Mouse (Mus musculus): ENCODE data around the gene Mrpl40. TPM values are rescaled to one million over a fixed set of nuclear protein-coding genes. Genes with fewer than 3 reads are reported as not detected.
"Not testable (repeated sequence)": the region's sequence is repeated elsewhere in the genome, so short reads cannot be mapped to it uniquely, and the experiment has no call there.

Gene Mrpl40
- polyA plus RNA-seq (2015; fragmentation: Nextera tagmentation; extraction: Ambion mirVana): 97.9 and 98.4 TPM in 2 replicates

DNA sequence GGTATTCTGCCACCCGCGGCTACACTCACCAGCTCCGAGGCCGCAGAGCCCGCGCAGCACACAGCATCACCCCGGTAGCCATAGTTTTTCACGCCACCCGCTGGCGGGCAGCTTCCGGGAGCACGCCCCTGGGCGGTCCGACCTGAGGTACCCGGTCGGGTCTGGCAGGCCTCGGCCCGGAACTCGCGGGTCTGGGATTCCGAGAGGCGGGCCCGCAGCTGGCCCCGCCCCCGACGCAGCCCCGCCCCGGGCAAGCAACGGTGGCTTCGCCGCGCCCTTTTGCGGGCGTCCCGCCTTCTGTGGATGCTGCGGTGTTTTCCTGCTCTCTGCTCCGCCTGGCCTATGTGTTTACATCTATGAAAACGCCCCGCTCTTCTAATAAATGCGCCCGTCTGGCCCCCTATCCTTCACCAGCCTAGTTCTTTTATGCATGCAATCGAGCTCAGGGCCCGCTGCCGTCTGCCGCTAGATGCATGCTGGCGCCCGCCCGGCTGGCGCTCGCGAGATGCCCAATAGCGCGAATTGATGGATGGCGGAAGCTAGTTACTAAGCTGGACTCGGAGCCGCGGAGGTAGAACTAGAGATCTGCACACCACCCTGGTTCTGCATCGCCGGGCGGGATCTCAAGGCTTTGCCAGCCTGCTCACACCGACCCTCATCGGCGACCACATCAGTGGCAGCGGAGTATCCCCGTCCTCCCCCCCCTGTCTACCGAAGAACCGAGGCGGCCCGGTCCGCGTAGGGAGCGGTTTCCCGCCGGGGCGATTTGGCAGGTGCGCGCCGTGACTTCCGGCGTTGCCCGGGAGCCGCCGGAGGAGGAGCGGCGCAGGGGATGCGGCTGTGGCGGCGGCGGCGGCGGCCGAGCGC is at the start of gene Mrpl40, which contains the start of gene Hira:
TSS of gene Mrpl40 (minus strand) at position 421 of the 867 bp plus-strand sequence.
TSS of gene Hira (plus strand) at position 596 of the 867 bp plus-strand sequence.
- peak within 1 kb of the TSS; percentile 96 for H3K27ac ChIP-seq
- H3K4me1 ChIP-seq (replicated peaks): no peaks in the 10 kb centered on the region
- peak; percentile 95 for ATAC-seq
- WGBS: under 1% methylated on average over 92 of the region's 93 CpGs
- H3K4me2 ChIP-seq (replicated peaks): peak within 1 kb of the TSS; percentile 85
- H3K36me3 ChIP-seq: peaks cover 15% of the 10 kb centered on the region
- no peaks in the 10 kb centered on the region for H3K27me3 ChIP-seq (replicated peaks)
- H3K9me3 ChIP-seq: no peaks in the 10 kb centered on the region
- peak within 1 kb of the TSS; percentile 87 for H3K9ac ChIP-seq
- H3K4me3 ChIP-seq (replicated peaks): peak within 1 kb of the TSS; percentile 98

DNA sequence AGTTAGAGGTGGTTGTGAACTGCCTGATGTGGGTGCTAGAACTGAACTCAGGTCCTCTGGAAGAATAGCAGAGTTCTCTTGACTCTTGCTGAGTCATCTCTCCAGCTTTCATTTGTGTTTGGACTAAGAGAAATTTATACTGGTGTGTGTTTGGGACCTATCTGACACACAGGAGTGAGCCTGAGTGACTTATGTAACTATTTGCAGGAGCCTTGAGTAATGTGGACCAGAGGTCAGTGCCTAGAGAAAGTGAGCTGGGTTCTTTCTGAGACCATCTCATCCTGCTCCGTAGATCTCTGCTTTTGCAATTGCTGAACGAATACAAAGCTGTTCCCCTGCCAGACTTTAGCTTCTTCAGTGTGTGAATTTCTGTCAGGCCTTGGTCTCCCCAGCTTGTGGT is 45.1 kb upstream of the Mrpl40 start:
- H3K4me2 ChIP-seq (replicated peaks): no peak overlapping the region
- no peak overlapping the region for H3K27ac ChIP-seq
- no peaks in the 10 kb centered on the region for H3K9me3 ChIP-seq
- WGBS: 84% methylated on average over 2 of the region's 2 CpGs
- peaks cover 45% of the 10 kb centered on the region for H3K36me3 ChIP-seq
- ATAC-seq: no peak
- no peaks in the 10 kb centered on the region for H3K4me1 ChIP-seq (replicated peaks)
- no peaks in the 10 kb centered on the region for H3K27me3 ChIP-seq (replicated peaks)
- no peak overlapping the region for H3K4me3 ChIP-seq (replicated peaks)
- H3K9ac ChIP-seq: no peak overlapping the region

DNA sequence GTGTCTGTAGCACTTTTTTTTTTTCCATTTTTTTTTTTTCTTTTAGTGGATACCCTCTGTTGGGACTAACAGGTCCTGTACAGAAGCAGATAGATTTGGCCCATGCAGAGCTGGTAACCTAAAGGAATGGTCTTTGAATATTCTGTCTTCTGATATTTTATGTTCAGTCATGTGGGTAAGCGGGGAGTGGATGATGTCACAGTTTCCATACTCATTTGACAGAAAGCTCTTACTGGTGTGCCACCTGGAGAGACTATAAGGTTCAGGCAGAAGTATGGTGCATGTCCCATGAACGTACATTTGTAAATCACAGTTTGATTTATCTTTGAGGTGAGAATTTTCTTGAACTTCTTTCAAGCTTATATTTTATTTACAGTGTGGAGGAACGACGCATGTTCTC is 39.4 kb upstream of the Mrpl40 start:
- Histone ChIP-seq H3K27me3 (replicated peaks) (no peaks in the 10 kb centered on the region), H3K36me3 (peaks cover 17% of the 10 kb centered on the region; the same call in 1 of the 2 replicates), H3K4me2 (replicated peaks) (no peak overlapping the region), H3K4me1 (replicated peaks) (no peaks in the 10 kb centered on the region), H3K9ac (no peak overlapping the region), H3K27ac (no peak overlapping the region), H3K4me3 (replicated peaks) (no peak overlapping the region), H3K9me3 (no peaks in the 10 kb centered on the region)
- ATAC-seq: no peak
- 90% methylated on average over 4 of the region's 4 CpGs for WGBS

DNA sequence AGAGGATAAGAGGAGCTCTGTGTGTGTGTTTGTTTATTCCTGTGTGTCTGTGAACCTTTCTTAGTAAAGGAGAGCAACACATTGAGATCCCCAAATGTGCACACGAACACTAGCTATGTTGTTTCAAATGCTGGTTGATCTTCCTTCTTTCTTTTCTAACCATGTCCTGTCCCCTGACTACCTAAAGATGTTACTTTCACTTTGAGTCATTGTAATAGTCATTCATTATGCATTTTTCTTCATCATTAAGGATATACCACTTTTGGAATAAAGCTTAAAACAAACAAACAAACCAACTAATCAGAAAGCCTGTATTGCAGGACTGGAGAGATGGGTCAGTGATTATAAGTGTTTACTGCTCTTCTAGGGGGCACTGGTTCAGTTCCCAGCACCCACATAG is 29.0 kb upstream of the Mrpl40 start:
- Histone ChIP-seq H3K4me3 (replicated peaks) (no peak overlapping the region), H3K27ac (no peak overlapping the region), H3K4me1 (replicated peaks) (no peaks in the 10 kb centered on the region), H3K36me3 (peaks cover 3% of the 10 kb centered on the region; the same call in 1 of the 2 replicates), H3K9me3 (no peaks in the 10 kb centered on the region), H3K4me2 (replicated peaks) (no peak overlapping the region), H3K27me3 (replicated peaks) (no peaks in the 10 kb centered on the region), H3K9ac (no peak overlapping the region)
- WGBS: 85% methylated on average over 1 of the region's 1 CpGs
- ATAC-seq: no peak

DNA sequence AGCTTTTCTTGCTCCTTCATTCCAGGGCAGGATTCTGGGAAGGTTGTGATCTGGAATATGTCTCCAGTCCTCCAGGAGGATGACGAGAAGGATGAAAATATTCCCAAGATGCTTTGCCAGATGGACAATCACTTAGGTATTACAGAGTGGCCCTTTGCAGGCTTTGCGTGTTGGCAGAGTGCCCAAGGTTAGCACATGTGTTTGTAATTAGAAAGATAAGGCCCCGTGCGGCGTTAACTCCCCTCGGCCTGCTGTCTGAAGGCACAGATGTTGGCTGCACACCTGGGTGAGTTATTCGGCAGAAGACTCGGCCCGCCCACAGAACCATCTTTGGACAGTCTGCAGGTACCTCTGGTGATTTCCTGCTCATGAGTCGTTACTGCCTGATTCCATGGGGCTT is 19.8 kb upstream of the Mrpl40 start:
- H3K4me3 ChIP-seq (replicated peaks): no peak overlapping the region
- H3K9ac ChIP-seq: no peak overlapping the region
- peaks cover 10% of the 10 kb centered on the region; the same call in 1 of the 2 replicates for H3K36me3 ChIP-seq
- no peaks in the 10 kb centered on the region for H3K4me1 ChIP-seq (replicated peaks)
- no peak overlapping the region for H3K27ac ChIP-seq
- no peaks in the 10 kb centered on the region for H3K9me3 ChIP-seq
- no peak for ATAC-seq
- WGBS: 74% methylated on average over 10 of the region's 10 CpGs
- H3K4me2 ChIP-seq (replicated peaks): no peak overlapping the region
- no peaks in the 10 kb centered on the region for H3K27me3 ChIP-seq (replicated peaks)

DNA sequence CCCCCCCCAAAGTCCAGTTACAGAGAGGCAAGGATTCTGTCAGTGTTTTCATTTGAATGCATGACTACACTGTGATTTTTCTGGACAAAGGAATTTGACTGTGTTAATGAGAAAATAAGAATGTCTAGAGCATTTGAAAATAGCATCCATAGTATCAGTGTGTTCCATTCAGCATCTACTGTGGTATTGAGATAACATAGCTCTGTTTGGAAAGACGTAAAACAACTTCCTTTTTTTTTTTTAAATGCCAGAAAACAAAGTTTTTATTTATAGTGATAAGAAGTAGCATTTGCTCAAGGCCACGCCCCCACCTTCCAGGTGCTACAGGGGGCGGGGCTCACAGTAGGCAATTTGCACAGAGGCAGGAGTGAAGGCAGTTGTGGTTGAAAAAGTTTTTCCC is 18.6 kb upstream of the Mrpl40 start:
- Histone ChIP-seq H3K4me3 (replicated peaks) (no peak overlapping the region), H3K4me1 (replicated peaks) (no peaks in the 10 kb centered on the region), H3K9me3 (no peaks in the 10 kb centered on the region), H3K4me2 (replicated peaks) (no peak overlapping the region), H3K27ac (no peak overlapping the region), H3K9ac (no peak overlapping the region), H3K36me3 (peaks cover 10% of the 10 kb centered on the region; the same call in 1 of the 2 replicates), H3K27me3 (replicated peaks) (no peaks in the 10 kb centered on the region)
- ATAC-seq: no peak
- whole genome bisulfite sequencing: 78% methylated on average over 3 of the region's 3 CpGs

DNA sequence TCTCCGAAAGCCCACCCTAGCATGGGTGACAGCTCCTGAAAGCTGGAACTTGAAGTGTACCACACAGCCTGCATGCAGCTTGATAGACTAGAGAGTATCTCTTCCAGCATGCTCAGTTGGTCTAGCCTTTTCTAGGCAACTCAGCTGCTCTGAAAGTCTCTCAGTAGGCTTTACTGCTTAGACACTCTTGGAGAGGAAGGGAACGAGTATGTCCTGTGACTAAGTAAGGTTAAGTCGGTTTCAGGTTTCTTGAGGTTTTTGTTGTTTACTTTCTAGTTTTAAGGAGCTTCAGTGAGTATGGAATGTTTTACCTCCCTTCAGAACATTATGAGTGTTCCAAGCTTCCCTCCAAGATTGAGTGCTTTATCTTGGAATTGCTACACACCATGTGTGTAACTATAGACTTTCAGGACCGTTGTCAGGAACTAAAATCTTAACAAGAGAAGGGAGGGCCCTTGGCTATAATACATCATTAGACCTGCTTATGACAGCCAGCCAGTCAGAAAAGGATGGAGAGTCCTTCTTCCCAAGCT is 17.2 kb upstream of the Mrpl40 start:
- WGBS: 67% methylated on average over 4 of the region's 4 CpGs
- Histone ChIP-seq H3K9ac (no peak overlapping the region), H3K9me3 (no peaks in the 10 kb centered on the region), H3K4me3 (replicated peaks) (no peak overlapping the region), H3K36me3 (0 out of 2 replicates have a peak, but pooled peaks cover 6% of the 10 kb centered on the region), H3K4me1 (replicated peaks) (no peaks in the 10 kb centered on the region), H3K27ac (no peak overlapping the region), H3K4me2 (replicated peaks) (no peak overlapping the region), H3K27me3 (replicated peaks) (no peaks in the 10 kb centered on the region)
- no peak for ATAC-seq

DNA sequence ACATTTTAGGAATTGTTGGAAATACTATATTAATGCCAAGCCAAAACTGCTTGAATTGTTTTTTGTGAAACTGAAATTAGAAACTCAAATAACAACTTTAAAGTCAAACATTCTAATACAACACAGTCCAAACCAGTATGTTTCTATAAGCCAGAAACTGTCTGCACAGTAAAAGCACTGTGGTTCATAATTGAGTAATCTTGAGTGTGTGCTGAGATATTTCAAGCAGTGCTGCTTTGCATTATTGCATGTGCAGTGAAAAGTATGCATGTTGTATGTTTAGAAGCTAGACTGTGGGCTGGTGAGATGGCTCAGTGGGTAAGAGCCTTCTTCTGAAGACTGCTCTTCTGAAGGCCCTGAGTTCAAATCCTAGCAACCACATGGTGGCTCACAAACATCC is 7.4 kb upstream of the Mrpl40 start:
- ATAC-seq: no peak
- no peak overlapping the region for H3K9ac ChIP-seq
- H3K4me3 ChIP-seq (replicated peaks): no peak overlapping the region
- H3K27me3 ChIP-seq (replicated peaks): no peaks in the 10 kb centered on the region
- H3K9me3 ChIP-seq: no peaks in the 10 kb centered on the region
- no peaks in the 10 kb centered on the region for H3K4me1 ChIP-seq (replicated peaks)
- no peaks in the 10 kb centered on the region; the same call in 1 of the 2 replicates for H3K36me3 ChIP-seq
- H3K4me2 ChIP-seq (replicated peaks): no peak overlapping the region
- H3K27ac ChIP-seq: no peak overlapping the region

DNA sequence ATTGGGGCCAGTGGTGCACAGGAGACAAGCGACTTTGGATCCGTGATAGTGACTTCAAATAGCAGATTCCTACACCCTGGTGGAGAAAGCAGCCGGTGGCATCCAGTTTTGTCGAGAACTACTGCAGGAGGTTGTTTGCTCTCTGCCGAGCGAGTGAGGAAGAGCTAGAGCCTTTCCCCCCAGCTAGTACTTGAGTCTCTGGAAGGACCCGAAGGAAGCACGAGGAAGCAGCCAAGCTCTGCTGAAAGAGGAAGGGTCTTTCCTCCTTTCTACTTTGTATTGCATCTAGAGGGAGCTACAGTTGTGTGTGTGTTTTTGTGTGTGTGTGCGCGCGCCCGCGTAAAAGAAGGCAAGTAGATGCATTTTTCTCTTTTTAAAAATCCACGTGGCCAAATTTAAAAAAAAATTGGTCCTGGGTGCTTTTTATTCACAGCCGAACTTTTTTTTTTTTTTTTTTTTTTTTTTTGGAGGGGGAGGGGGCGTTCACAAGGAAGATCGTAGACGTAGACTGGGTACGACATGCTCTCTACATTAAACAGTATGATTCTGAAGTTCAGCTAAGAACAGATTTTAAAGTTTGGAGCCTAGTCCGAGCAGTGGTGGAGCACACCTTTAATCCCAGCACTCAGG is 1.5 kb upstream of the Mrpl40 start:
- ATAC-seq: peak; percentile 0; the same call in 1 of the 2 replicates
- Histone ChIP-seq H3K4me2 (replicated peaks) (peak overlapping the region; percentile 85), H3K4me3 (replicated peaks) (peak overlapping the region; percentile 98), H3K9ac (peak overlapping the region; percentile 87), H3K36me3 (peaks cover 6% of the 10 kb centered on the region; the same call in 1 of the 2 replicates), H3K27ac (peak overlapping the region; percentile 96), H3K27me3 (replicated peaks) (no peaks in the 10 kb centered on the region), H3K9me3 (no peaks in the 10 kb centered on the region), H3K4me1 (replicated peaks) (no peaks in the 10 kb centered on the region)
- 15% methylated on average over 20 of the region's 20 CpGs for WGBS

DNA sequence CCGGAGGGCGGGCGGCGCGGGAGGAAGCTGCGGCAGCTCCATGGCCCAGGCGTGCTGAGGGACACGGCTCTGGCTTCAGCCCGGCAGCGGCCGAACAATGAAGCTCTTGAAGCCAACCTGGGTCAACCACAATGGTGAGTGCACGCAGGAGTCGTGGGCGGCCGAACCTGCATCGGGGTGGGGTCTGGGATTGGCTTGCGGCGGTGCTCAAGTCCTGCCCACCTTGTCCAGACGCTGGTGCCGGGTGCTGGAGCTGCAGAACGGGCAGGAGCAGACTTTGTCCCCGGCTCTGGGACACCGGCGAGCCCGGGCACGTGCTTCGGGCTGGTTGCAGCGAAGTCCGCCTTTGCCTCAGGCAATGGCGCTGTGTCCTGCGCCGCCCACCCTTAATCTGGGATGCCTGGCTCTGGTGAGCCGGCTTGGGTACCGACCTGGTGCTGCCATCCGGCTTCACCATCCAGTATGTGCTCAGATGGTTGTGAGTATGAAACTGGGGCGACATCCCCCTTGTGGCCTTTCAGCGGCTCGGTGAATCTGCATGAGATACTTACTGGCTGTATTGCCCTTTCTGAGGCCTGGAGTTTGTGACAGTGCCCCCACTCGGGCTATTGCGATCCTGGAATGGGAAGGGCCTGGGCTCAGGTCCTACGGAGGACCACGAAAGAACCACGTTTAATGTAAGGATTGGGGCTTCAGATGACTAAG is 876 bp upstream of the Mrpl40 start:
- H3K4me2 ChIP-seq (replicated peaks): peak overlapping the region; percentile 85
- H3K27me3 ChIP-seq (replicated peaks): no peaks in the 10 kb centered on the region
- H3K27ac ChIP-seq: peak overlapping the region; percentile 96
- no peaks in the 10 kb centered on the region for H3K4me1 ChIP-seq (replicated peaks)
- H3K4me3 ChIP-seq (replicated peaks): peak overlapping the region; percentile 98
- H3K9ac ChIP-seq: peak overlapping the region; percentile 87
- ATAC-seq: peak; percentile 48
- peaks cover 8% of the 10 kb centered on the region; the same call in 1 of the 2 replicates for H3K36me3 ChIP-seq
- no peaks in the 10 kb centered on the region for H3K9me3 ChIP-seq
- under 1% methylated on average over 43 of the region's 43 CpGs for WGBS

DNA sequence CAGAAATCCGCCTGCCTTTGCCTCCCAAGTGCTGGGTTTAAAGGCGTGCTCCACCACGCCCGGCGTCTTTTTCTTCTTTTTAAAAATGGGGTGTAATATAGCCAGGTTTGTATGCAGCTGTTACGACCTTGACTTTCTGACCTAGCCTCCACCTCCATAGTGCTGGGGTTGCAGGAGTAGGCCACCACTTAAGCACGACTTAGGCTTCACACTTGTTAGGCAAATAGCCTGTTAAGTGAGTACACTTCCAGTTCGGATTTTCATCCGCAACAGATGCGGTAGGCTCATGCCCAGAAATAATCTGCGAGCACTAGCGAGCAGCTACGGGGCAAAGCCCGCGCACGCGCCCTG is 596 bp downstream of the Mrpl40 start:
- H3K9ac ChIP-seq: peak overlapping the region; percentile 87
- H3K4me1 ChIP-seq (replicated peaks): no peaks in the 10 kb centered on the region
- WGBS: under 1% methylated on average over 17 of the region's 17 CpGs
- ATAC-seq: peak; percentile 30
- H3K36me3 ChIP-seq: peaks cover 20% of the 10 kb centered on the region
- H3K4me3 ChIP-seq (replicated peaks): peak overlapping the region; percentile 98
- H3K27me3 ChIP-seq (replicated peaks): no peaks in the 10 kb centered on the region
- peak overlapping the region; percentile 85 for H3K4me2 ChIP-seq (replicated peaks)
- H3K27ac ChIP-seq: peak overlapping the region; percentile 96
- H3K9me3 ChIP-seq: no peaks in the 10 kb centered on the region

DNA sequence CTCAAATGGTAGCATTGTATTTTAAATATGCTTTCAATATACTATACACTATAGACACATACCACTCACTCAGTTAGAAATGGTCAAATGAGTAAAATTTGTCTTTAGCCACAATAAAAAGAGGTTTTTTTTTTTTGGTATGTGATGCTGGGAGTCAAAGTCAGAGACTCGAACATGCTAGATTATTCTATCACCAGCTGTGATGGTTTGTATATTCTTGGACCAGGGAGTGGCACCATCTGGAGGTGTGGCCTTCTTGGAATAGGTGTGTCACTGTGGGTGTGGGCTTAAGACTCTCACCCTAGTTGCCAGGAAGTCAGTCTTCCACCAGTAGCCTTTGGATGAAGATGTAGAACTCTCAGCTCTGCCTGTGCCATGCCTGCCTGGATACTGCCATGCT is 6.2 kb downstream of the Mrpl40 start:
- H3K9ac ChIP-seq; H3K4me1 ChIP-seq (replicated peaks); H3K27me3 ChIP-seq (replicated peaks); H3K9me3 ChIP-seq; ATAC-seq; H3K4me2 ChIP-seq (replicated peaks); H3K27ac ChIP-seq; H3K4me3 ChIP-seq (replicated peaks): not testable (repeated sequence)
- 77% methylated on average over 1 of the region's 1 CpGs for WGBS
- peaks cover 23% of the 10 kb centered on the region for H3K36me3 ChIP-seq
